8 mouse cellular contexts compared by ENCODE assay signal in the genomic region with DNA sequence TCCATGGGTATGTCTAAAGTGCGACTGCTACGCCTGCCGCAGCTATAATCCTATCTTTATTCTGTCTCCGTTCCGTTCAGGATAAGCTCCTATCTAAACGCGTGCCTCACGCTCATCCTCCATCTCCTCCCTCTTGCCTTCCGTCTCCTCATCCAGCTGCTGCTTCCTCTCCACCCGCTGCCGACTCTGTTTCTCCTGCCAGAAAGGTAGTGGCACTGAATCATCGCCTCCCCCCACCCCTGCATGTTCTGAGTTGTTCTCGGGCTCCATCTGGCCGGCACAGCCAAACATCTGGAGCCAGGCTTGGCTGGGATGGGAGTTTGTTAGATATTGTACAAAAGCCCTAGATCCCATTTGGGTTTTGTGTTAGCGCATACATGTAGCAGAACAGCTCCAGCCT.
DNase-seq lines count a peak whose midpoint lies in the region; ATAC-seq and TF ChIP-seq lines count a peak whose summit lies in the region.

No protein-coding gene starts in this region.

- 0 out of 2 replicates have a peak overlapping the region, but pooled peaks have one; percentile 3 for H3K27ac ChIP-seq in midbrain, postnatal 0 days (ENCODE audit: low read depth, low read length)
- H3K27ac ChIP-seq in midbrain, embryonic 11.5 days (ENCODE audit: low read depth, low read length), result no peak overlapping the region
- H3K27ac ChIP-seq in heart, adult 2 months, result peak overlapping the region; percentile 38
- H3K27ac ChIP-seq in kidney, embryonic 15.5 days, result no peak overlapping the region

- WGBS in midbrain, postnatal 0 days, result 44% methylated on average over 15 of the region's 15 CpGs
- 75% methylated on average over 15 of the region's 15 CpGs for WGBS in midbrain, embryonic 11.5 days
- 55% methylated on average over 15 of the region's 15 CpGs for WGBS in heart, adult 2 months
- WGBS in kidney, embryonic 15.5 days, result 70% methylated on average over 15 of the region's 15 CpGs

- no peak overlapping the region for H3K4me3 ChIP-seq in midbrain, postnatal 0 days (ENCODE audit: low read depth, low read length)
- no peak overlapping the region for H3K4me3 ChIP-seq in midbrain, embryonic 11.5 days (ENCODE audit: low read depth, low read length)
- H3K4me3 ChIP-seq in heart, adult 2 months, result no peak overlapping the region
- H3K4me3 ChIP-seq in kidney, embryonic 15.5 days (replicated peaks), result no peak overlapping the region

- intact Hi-C loops in heart, adult 2 months (cut with DNase I), result no loop called here

- no peaks in the 10 kb centered on the region for H3K79me2 ChIP-seq in heart, adult 2 months (replicated peaks; ENCODE audit: control insufficient read depth, insufficient read depth, low read length)

- H3K36me3 ChIP-seq in midbrain, postnatal 0 days (ENCODE audit: insufficient read depth, low read length), result no peaks in the 10 kb centered on the region
- no peaks in the 10 kb centered on the region for H3K36me3 ChIP-seq in midbrain, embryonic 11.5 days (ENCODE audit: control insufficient read depth, insufficient read depth, low read length)
- no peaks in the 10 kb centered on the region; the same call in 1 of the 2 replicates for H3K36me3 ChIP-seq in heart, adult 2 months (ENCODE audit: control insufficient read depth, insufficient read depth, low read length)
- H3K36me3 ChIP-seq in kidney, embryonic 15.5 days, result no peaks in the 10 kb centered on the region

- H3K9me3 ChIP-seq in midbrain, postnatal 0 days (ENCODE audit: low read length), result no peaks in the 10 kb centered on the region
- no peaks in the 10 kb centered on the region for H3K9me3 ChIP-seq in midbrain, embryonic 11.5 days (ENCODE audit: control insufficient read depth, low read length)
- H3K9me3 ChIP-seq in kidney, embryonic 15.5 days (replicated peaks), result no peaks in the 10 kb centered on the region

- no peak for TF ChIP-seq POLR2A in heart, adult 2 months (IDR thresholded peaks at IDR 0.05; ENCODE audit: insufficient read depth, low read depth, low read length)

- no peak; the same call in 1 of the 2 replicates for ATAC-seq in midbrain, postnatal 0 days (ENCODE audit: low FRiP score)
- ATAC-seq in midbrain, embryonic 11.5 days (ENCODE audit: low FRiP score), result no peak
- no peak for ATAC-seq in kidney, embryonic 15.5 days (replicated peaks; ENCODE audit: low FRiP score)

- no peaks in the 10 kb centered on the region; the same call in 1 of the 2 replicates for H3K27me3 ChIP-seq in midbrain, postnatal 0 days (ENCODE audit: insufficient read depth, low read length)
- no peaks in the 10 kb centered on the region for H3K27me3 ChIP-seq in midbrain, embryonic 11.5 days (ENCODE audit: control insufficient read depth, insufficient read depth, low read length)
- no peaks in the 10 kb centered on the region for H3K27me3 ChIP-seq in heart, adult 2 months (ENCODE audit: control insufficient read depth, insufficient read depth, low read length)
- H3K27me3 ChIP-seq in kidney, embryonic 15.5 days, result no peaks in the 10 kb centered on the region

- DNase-seq in midbrain, postnatal 0 days (ENCODE audit: low spot score), result peak; percentile 58
- no peak for DNase-seq in midbrain, embryonic 11.5 days (ENCODE audit: low spot score, missing footprints)
- peak; percentile 62 to 71 for DNase-seq in heart, adult 2 months
- DNase-seq in layer of hippocampus, postnatal 14 days (ENCODE audit: low spot score in 2 of 2), result peak; percentile 56 to 59
- peak; percentile 33 for DNase-seq in right cerebral cortex, postnatal 4 days
- DNase-seq in cerebellum, postnatal 36 days, result no peak
- no peak for DNase-seq in adrenal gland, postnatal 25 days

- H3K4me1 ChIP-seq in midbrain, postnatal 0 days (ENCODE audit: insufficient read depth, low read length), result 0 out of 2 replicates have a peak, but pooled peaks cover 8% of the 10 kb centered on the region
- no peaks in the 10 kb centered on the region for H3K4me1 ChIP-seq in midbrain, embryonic 11.5 days (ENCODE audit: control insufficient read depth, insufficient read depth, low read length)
- H3K4me1 ChIP-seq in heart, adult 2 months (ENCODE audit: control insufficient read depth, insufficient read depth, low read length), result peaks cover 2% of the 10 kb centered on the region
- 0 out of 2 replicates have a peak, but pooled peaks cover 6% of the 10 kb centered on the region for H3K4me1 ChIP-seq in kidney, embryonic 15.5 days

- TF ChIP-seq EP300 in heart, adult 2 months (IDR thresholded peaks at IDR 0.05; ENCODE audit: insufficient read depth, low read depth, low read length), result no peak

- TF ChIP-seq CTCF in midbrain, postnatal 0 days (IDR thresholded peaks at IDR 0.05), result no peak
- no peak for TF ChIP-seq CTCF in heart, adult 2 months (IDR thresholded peaks at IDR 0.05)

- no peak overlapping the region for H3K4me2 ChIP-seq in midbrain, postnatal 0 days (ENCODE audit: low read depth, low read length, poor library complexity, severe bottlenecking)
- no peak overlapping the region for H3K4me2 ChIP-seq in midbrain, embryonic 11.5 days
- H3K4me2 ChIP-seq in kidney, embryonic 15.5 days, result no peak overlapping the region

- H3K9ac ChIP-seq in midbrain, postnatal 0 days (replicated peaks; ENCODE audit: low read length, poor library complexity, severe bottlenecking), result no peak overlapping the region
- no peak overlapping the region for H3K9ac ChIP-seq in midbrain, embryonic 11.5 days (ENCODE audit: low read length)
- no peak overlapping the region for H3K9ac ChIP-seq in heart, adult 2 months (ENCODE audit: low read depth, low read length)
- no peak overlapping the region for H3K9ac ChIP-seq in kidney, embryonic 15.5 days

Comparison
In these comparisons a context has a peak if more than half of its experiments do, and no peak if none do; other contexts are left out.
1. DNase-seq: peak in midbrain, postnatal 0 days (single experiment), heart, adult 2 months (2 of 2), layer of hippocampus, postnatal 14 days (2 of 2) and right cerebral cortex, postnatal 4 days (single experiment); none in midbrain, embryonic 11.5 days (single experiment), cerebellum, postnatal 36 days (0 of 2) and adrenal gland, postnatal 25 days (single experiment).
2. H3K27ac ChIP-seq: peak in midbrain, postnatal 0 days (single experiment) and heart, adult 2 months (single experiment); none in midbrain, embryonic 11.5 days (single experiment) and kidney, embryonic 15.5 days (single experiment).